Mouse (Mus musculus): ENCODE measurements around the gene Olfr714.

Olfr714 gene

GRCm38 (mm10) chr7:107070681-107071080 lies at the start of gene Olfr714:
Gene Olfr714, plus strand, starts transcription at chr7:107070981.
- WGBS: 92% methylated on average over 2 of the region's 2 CpGs

- 92% methylated on average over 1 of the region's 1 CpGs for WGBS
These were observed 39.9 kb upstream of the Olfr714 start, which contains the start of gene Olfr713 for GRCm38 (mm10) chr7:107030874-107031273. Gene Olfr713, plus strand, starts transcription at chr7:107031174.

- 69% methylated on average over 2 of the region's 2 CpGs for WGBS
These were observed 30.7 kb upstream of the Olfr714 start for GRCm38 (mm10) chr7:107039934-107040563.

- WGBS: 88% methylated on average over 3 of the region's 3 CpGs
These were observed 27.6 kb upstream of the Olfr714 start for GRCm38 (mm10) chr7:107043136-107043535.

- WGBS: 73% methylated on average over 1 of the region's 1 CpGs
These were observed 26.4 kb upstream of the Olfr714 start for GRCm38 (mm10) chr7:107044407-107044806.

GRCm38 (mm10) chr7:107045833-107046232 lies 24.9 kb upstream of the Olfr714 start:
- WGBS: 3% methylated on average over 5 of the region's 5 CpGs

GRCm38 (mm10) chr7:107047578-107047977 lies 23.2 kb upstream of the Olfr714 start:
- WGBS: 42% methylated on average over 3 of the region's 3 CpGs

- 32% methylated on average over 1 of the region's 1 CpGs for WGBS
These were observed 22.1 kb downstream of the Olfr714 start, which contains the start of gene Olfr17 for GRCm38 (mm10) chr7:107092920-107093319. Gene Olfr17, plus strand, starts transcription at chr7:107093220.

GRCm38 (mm10) chr7:107110269-107110668 lies 39.5 kb downstream of the Olfr714 start, which contains the start of gene Olfr715b:
Gene Olfr715b, minus strand, starts transcription at chr7:107110369.
- 78% methylated on average over 2 of the region's 2 CpGs for WGBS

Data from cerebral cortex, adult 2 months (tissue).